Mouse (Mus musculus) intestine, embryonic 14.5 days (tissue): ENCODE data around the gene Scrn1. TPM values are rescaled to one million over a fixed set of nuclear protein-coding genes. Genes with fewer than 3 reads are reported as not detected.

ENCODE experiments used
- ATAC-seq: fragments of 200-750 bp; cut with Nextera tagmentation; replicated peaks from 2 replicates; pipeline ENCODE4 v1.8.0; 2017; ENCODE audit warnings: low read depth, moderate number of reproducible peaks, moderate TSS enrichment, moderate library complexity; ENCODE audit not compliant: low FRiP score, low TSS enrichment
- DNase-seq: peaks from one replicate; pipeline ENCODE4 v3.0.0-alpha.2; 2018; ENCODE audit warnings: low spot score
- H3K27ac ChIP-seq: fragments of 300-500 bp; sonication (generic); 2 replicates; pipeline ENCODE4 v1.5.1; 2014; ENCODE audit warnings: low read depth, mild to moderate bottlenecking, control low read depth
- H3K27me3 ChIP-seq: fragments of 300-500 bp; sonication (generic); replicated peaks from 2 replicates; pipeline ENCODE4 v1.6.1; 2014; ENCODE audit warnings: low read length, control low read depth; ENCODE audit not compliant: control insufficient read depth, insufficient read depth
- H3K36me3 ChIP-seq: fragments of 300-500 bp; sonication (generic); 2 replicates; pipeline ENCODE4 v1.6.1; 2014; ENCODE audit warnings: low read length, control low read depth; ENCODE audit not compliant: control insufficient read depth, insufficient read depth
- H3K4me1 ChIP-seq: fragments of 300-500 bp; sonication (generic); replicated peaks from 2 replicates; pipeline ENCODE4 v1.6.1; 2014; ENCODE audit warnings: low read length, control low read depth, mixed read lengths; ENCODE audit not compliant: control insufficient read depth, insufficient read depth
- H3K4me2 ChIP-seq: fragments of 300-500 bp; sonication (generic); 2 replicates; pipeline ENCODE4 v1.6.1; 2014; ENCODE audit warnings: low read length
- H3K4me3 ChIP-seq: fragments of 300-500 bp; sonication (generic); 2 replicates; pipeline ENCODE4 v1.5.1; 2014; ENCODE audit warnings: low read depth, low read length, control low read depth, mixed read lengths
- H3K9ac ChIP-seq: fragments of 300-500 bp; sonication (generic); 2 replicates; pipeline ENCODE4 v1.6.1; 2014; ENCODE audit warnings: mild to moderate bottlenecking, low read length
- H3K9me3 ChIP-seq: fragments of 300-500 bp; sonication (generic); 2 replicates; pipeline ENCODE4 v1.6.1; 2016; ENCODE audit warnings: low read length, control low read depth; ENCODE audit not compliant: control insufficient read depth
- WGBS: fragments of 180-500 bp; shearing (Covaris S2); extraction: QIAGEN DNeasy Blood & Tissue Kit; methylation state at CpG from one replicate; pipeline ENCODE4 v1.1.7; 2014; 5-methylcytosine and 5-hydroxymethylcytosine counted together
- polyA plus RNA-seq: library from polyadenylated mRNA; unstranded; fragments of >200 nt; fragmentation: Nextera tagmentation; extraction: Ambion mirVana; gene quantifications from 2 replicates; pipeline ENCODE4 v1.2.1, GENCODE M21; 2014

Gene Scrn1
- polyA plus RNA-seq, 1 experiment from 2014 or later, result 9.5 TPM

- Histone ChIP-seq H3K9me3 (no peaks in the 10 kb centered on the region), H3K4me1 (peaks cover 4% of the 10 kb centered on the region; the same call in 1 of the 2 replicates), H3K4me2 (no peak overlapping the region), H3K4me3 (no peak overlapping the region), H3K27ac (no peak overlapping the region), H3K36me3 (no peaks in the 10 kb centered on the region), H3K27me3 (no peaks in the 10 kb centered on the region), H3K9ac (no peak overlapping the region)
- ATAC-seq (no peak), DNase-seq (no peak)
- 78% methylated on average over 11 of the region's 11 CpGs for WGBS
Measured at GRCm38 (mm10) chr6:54506318-54506717, 60.0 kb downstream of the Scrn1 start.

GRCm38 (mm10) chr6:54502661-54503115, 63.6 kb downstream of the Scrn1 start:
- Histone ChIP-seq H3K9ac (no peak overlapping the region), H3K36me3 (no peaks in the 10 kb centered on the region), H3K4me1 (no peaks in the 10 kb centered on the region), H3K4me2 (no peak overlapping the region), H3K9me3 (no peaks in the 10 kb centered on the region), H3K4me3 (no peak overlapping the region), H3K27me3 (no peaks in the 10 kb centered on the region), H3K27ac (no peak overlapping the region)
- ATAC-seq, result no peak
- 46% methylated on average over 6 of the region's 6 CpGs for WGBS
- no peak for DNase-seq

GRCm38 (mm10) chr6:54496214-54496613, 70.1 kb downstream of the Scrn1 start:
- no peaks in the 10 kb centered on the region for H3K4me1 ChIP-seq
- no peak overlapping the region for H3K4me2 ChIP-seq
- ATAC-seq, result no peak
- DNase-seq, result no peak
- no peaks in the 10 kb centered on the region for H3K27me3 ChIP-seq
- no peak overlapping the region for H3K4me3 ChIP-seq
- no peaks in the 10 kb centered on the region for H3K36me3 ChIP-seq
- no peaks in the 10 kb centered on the region for H3K9me3 ChIP-seq
- no peak overlapping the region for H3K27ac ChIP-seq
- H3K9ac ChIP-seq, result no peak overlapping the region
- 85% methylated on average over 7 of the region's 7 CpGs for WGBS

GRCm38 (mm10) chr6:54494612-54495398, 71.5 kb downstream of the Scrn1 start:
- DNase-seq, result no peak
- Histone ChIP-seq H3K4me1 (no peaks in the 10 kb centered on the region), H3K9ac (no peak overlapping the region), H3K9me3 (no peaks in the 10 kb centered on the region), H3K4me3 (no peak overlapping the region), H3K27me3 (no peaks in the 10 kb centered on the region), H3K36me3 (no peaks in the 10 kb centered on the region), H3K27ac (no peak overlapping the region), H3K4me2 (no peak overlapping the region)
- WGBS, result 82% methylated on average over 11 of the region's 11 CpGs
- no peak for ATAC-seq

- H3K4me2 ChIP-seq, result no peak overlapping the region
- DNase-seq, result no peak
- ATAC-seq, result no peak
Measured at GRCm38 (mm10) chr6:54494097-54494496, 72.2 kb downstream of the Scrn1 start.

GRCm38 (mm10) chr6:54491074-54491473, 75.2 kb downstream of the Scrn1 start:
- H3K27ac ChIP-seq, result no peak overlapping the region
- no peak overlapping the region for H3K4me2 ChIP-seq
- WGBS, result 35% methylated on average over 7 of the region's 7 CpGs
- no peaks in the 10 kb centered on the region for H3K9me3 ChIP-seq
- DNase-seq (no peak), ATAC-seq (no peak)
- H3K4me1 ChIP-seq, result no peaks in the 10 kb centered on the region
- no peak overlapping the region for H3K4me3 ChIP-seq
- H3K9ac ChIP-seq, result no peak overlapping the region
- peaks cover 6% of the 10 kb centered on the region; the same call in 1 of the 2 replicates for H3K27me3 ChIP-seq
- H3K36me3 ChIP-seq, result no peaks in the 10 kb centered on the region

More at GRCm38 (mm10) chr6:54494097-54494496, 72.2 kb downstream of the Scrn1 start:
- no peaks in the 10 kb centered on the region for H3K9me3 ChIP-seq
- no peaks in the 10 kb centered on the region for H3K4me1 ChIP-seq
- no peak overlapping the region for H3K27ac ChIP-seq
- H3K36me3 ChIP-seq, result no peaks in the 10 kb centered on the region
- no peaks in the 10 kb centered on the region for H3K27me3 ChIP-seq
- H3K4me3 ChIP-seq, result no peak overlapping the region
- H3K9ac ChIP-seq, result no peak overlapping the region

- H3K4me2 ChIP-seq, result peak overlapping the region; percentile 51
- peaks cover 18% of the 10 kb centered on the region; the same call in 1 of the 2 replicates for H3K27me3 ChIP-seq
- H3K4me1 ChIP-seq, result no peaks in the 10 kb centered on the region
- no peak for ATAC-seq
- no peak for DNase-seq
- H3K9ac ChIP-seq, result no peak overlapping the region
- no peaks in the 10 kb centered on the region for H3K36me3 ChIP-seq
- H3K27ac ChIP-seq, result no peak overlapping the region
- 30% methylated on average over 6 of the region's 6 CpGs for WGBS
- H3K9me3 ChIP-seq, result no peaks in the 10 kb centered on the region
- H3K4me3 ChIP-seq, result no peak overlapping the region
Measured at GRCm38 (mm10) chr6:54485973-54486569, 80.2 kb downstream of the Scrn1 start.

- H3K4me2 ChIP-seq, result peak overlapping the region; percentile 51
- DNase-seq (no peak), ATAC-seq (peak; percentile 57; the same call in 1 of the 2 replicates)
- H3K4me1 ChIP-seq, result no peaks in the 10 kb centered on the region
- 8% methylated on average over 25 of the region's 25 CpGs for WGBS
- H3K9me3 ChIP-seq, result no peaks in the 10 kb centered on the region
- no peak overlapping the region for H3K27ac ChIP-seq
- peaks cover 18% of the 10 kb centered on the region; the same call in 1 of the 2 replicates for H3K27me3 ChIP-seq
- peak overlapping the region; percentile 18; the same call in 1 of the 2 replicates for H3K4me3 ChIP-seq
- no peaks in the 10 kb centered on the region for H3K36me3 ChIP-seq
- H3K9ac ChIP-seq, result no peak overlapping the region
Measured at GRCm38 (mm10) chr6:54485435-54485901, 80.8 kb downstream of the Scrn1 start.
